Mouse (Mus musculus): Measurements from ENCODE around the gene Nab1. TPM values are rescaled to one million over a fixed set of nuclear protein-coding genes. Genes with fewer than 3 reads are reported as not detected.

The Nab1 gene
- polyA plus RNA-seq, 1 experiment from 2014 or later = 15.7 TPM

DNA sequence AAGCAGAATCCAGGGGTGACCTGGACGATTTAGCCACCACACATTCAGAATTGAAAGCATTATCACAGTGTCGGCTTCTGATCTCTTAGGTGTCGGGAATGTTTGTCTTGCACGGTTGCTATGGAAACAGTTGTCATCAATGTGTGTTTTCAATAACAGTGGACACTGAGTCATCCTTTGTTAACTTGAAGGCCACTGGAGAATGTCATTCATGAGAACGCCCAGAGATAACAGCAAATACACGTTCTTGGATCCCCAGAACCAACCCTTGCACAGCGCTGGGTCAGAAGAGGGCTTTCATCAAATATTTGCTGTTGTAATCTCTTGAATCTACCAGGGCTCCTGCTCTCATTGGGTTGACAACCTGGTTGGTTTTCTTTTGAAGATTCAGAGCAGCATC is 43.9 kb downstream of the Nab1 start:
- ATAC-seq (ENCODE audit: low FRiP score, low TSS enrichment) = no peak
- no peak overlapping the region for H3K9ac ChIP-seq (replicated peaks; ENCODE audit: low read length)
- peaks cover 5% of the 10 kb centered on the region; the same call in 1 of the 2 replicates for H3K36me3 ChIP-seq (ENCODE audit: insufficient read depth, low read length)
- H3K4me3 ChIP-seq (ENCODE audit: low read length) = no peak overlapping the region
- H3K27me3 ChIP-seq (ENCODE audit: insufficient read depth, low read length) = no peaks in the 10 kb centered on the region
- no peaks in the 10 kb centered on the region for H3K4me1 ChIP-seq (ENCODE audit: insufficient read depth, low read length)
- WGBS = 83% methylated on average over 7 of the region's 7 CpGs
- H3K4me2 ChIP-seq (replicated peaks; ENCODE audit: low read depth, low read length) = no peak overlapping the region
- no peak overlapping the region for H3K27ac ChIP-seq (ENCODE audit: low read length)
- no peaks in the 10 kb centered on the region for H3K9me3 ChIP-seq (ENCODE audit: low read length)

DNA sequence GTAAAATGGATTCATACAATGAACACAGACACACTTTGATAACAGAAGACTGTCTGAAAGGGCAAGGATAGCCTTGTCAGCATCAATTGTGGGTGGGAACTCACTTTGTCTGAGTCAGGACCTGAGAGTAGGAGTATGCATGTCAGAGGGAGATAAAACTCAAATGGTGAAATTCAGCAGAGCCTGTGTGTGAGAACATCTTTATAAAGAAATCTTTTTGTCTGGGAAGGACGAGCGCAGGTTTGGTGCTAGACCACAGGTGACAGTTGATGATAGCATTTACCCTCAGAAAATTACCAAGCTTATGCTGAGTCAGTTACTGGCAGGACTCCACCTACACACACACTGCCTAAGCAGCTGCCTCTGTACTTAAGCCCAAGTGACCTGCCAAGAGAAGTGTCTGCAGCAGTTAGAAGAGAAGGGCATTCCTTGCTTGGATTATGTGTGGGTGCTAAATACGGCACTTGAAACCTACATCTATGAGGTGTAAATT is 45.9 kb downstream of the Nab1 start:
- Histone ChIP-seq H3K27ac (ENCODE audit: low read length) (no peak overlapping the region), H3K9ac (replicated peaks; ENCODE audit: low read length) (no peak overlapping the region)
- WGBS = 91% methylated on average over 3 of the region's 3 CpGs

DNA sequence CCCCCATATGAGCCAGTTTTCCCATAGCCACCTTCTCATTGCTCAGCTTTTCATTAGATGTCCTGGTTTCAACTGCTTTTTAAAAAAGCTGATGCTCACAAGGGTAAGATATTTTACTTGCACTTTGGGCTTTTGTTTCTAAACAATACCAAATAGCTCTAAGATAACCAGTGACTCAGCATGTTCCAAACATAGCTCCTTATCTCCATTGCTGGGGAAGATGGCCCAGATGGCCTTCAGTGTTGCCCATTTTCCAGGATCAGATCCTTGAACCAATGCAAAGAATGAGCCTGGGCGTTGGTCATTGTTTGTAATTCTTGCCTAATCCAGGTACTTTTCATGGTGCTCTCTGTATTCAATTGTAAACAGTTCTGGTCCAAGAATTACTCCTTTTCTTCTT is 49.1 kb downstream of the Nab1 start:
- Histone ChIP-seq H3K9me3 (ENCODE audit: low read length) (no peaks in the 10 kb centered on the region), H3K9ac (replicated peaks; ENCODE audit: low read length) (no peak overlapping the region), H3K27me3 (ENCODE audit: insufficient read depth, low read length) (no peaks in the 10 kb centered on the region), H3K4me3 (ENCODE audit: low read length) (no peak overlapping the region), H3K4me2 (replicated peaks; ENCODE audit: low read depth, low read length) (no peak overlapping the region), H3K27ac (ENCODE audit: low read length) (no peak overlapping the region), H3K36me3 (ENCODE audit: insufficient read depth, low read length) (no peaks in the 10 kb centered on the region), H3K4me1 (ENCODE audit: insufficient read depth, low read length) (no peaks in the 10 kb centered on the region)
- no peak for ATAC-seq (ENCODE audit: low FRiP score, low TSS enrichment)
- WGBS = 76% methylated on average over 1 of the region's 1 CpGs

More for the DNA sequence above, 45.9 kb downstream of the Nab1 start:
- no peak overlapping the region for H3K4me2 ChIP-seq (replicated peaks; ENCODE audit: low read depth, low read length)
- H3K4me1 ChIP-seq (ENCODE audit: insufficient read depth, low read length) = no peaks in the 10 kb centered on the region
- no peaks in the 10 kb centered on the region for H3K27me3 ChIP-seq (ENCODE audit: insufficient read depth, low read length)
- no peaks in the 10 kb centered on the region for H3K9me3 ChIP-seq (ENCODE audit: low read length)
- no peak for ATAC-seq (ENCODE audit: low FRiP score, low TSS enrichment)
- H3K4me3 ChIP-seq (ENCODE audit: low read length) = no peak overlapping the region
- H3K36me3 ChIP-seq (ENCODE audit: insufficient read depth, low read length) = 0 out of 2 replicates have a peak, but pooled peaks cover 5% of the 10 kb centered on the region

DNA sequence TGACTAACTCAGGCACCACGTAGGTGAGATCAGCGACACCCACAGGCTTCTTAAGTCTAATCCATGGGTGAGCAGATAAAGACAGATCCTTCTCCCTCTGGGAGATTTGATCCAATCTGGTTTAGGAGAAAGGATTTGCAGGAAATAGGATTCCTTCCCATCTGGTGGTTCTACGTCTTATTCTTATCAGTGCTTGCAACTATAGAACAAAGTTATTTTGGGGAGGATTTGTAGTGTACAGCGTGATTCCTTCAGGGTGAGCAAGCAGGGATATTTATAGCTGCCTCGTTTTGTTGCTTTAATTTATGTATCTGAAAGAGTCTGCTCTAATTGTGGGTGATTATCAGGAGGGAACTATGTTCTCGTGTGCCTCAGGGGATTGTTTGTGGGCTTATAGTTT is 64.6 kb downstream of the Nab1 start:
- no peak overlapping the region for H3K4me2 ChIP-seq (replicated peaks; ENCODE audit: low read depth, low read length)
- ATAC-seq (ENCODE audit: low FRiP score, low TSS enrichment) = no peak
- H3K4me1 ChIP-seq (ENCODE audit: insufficient read depth, low read length) = no peaks in the 10 kb centered on the region
- no peaks in the 10 kb centered on the region for H3K9me3 ChIP-seq (ENCODE audit: low read length)
- H3K4me3 ChIP-seq (ENCODE audit: low read length) = no peak overlapping the region
- H3K27me3 ChIP-seq (ENCODE audit: insufficient read depth, low read length) = no peaks in the 10 kb centered on the region
- H3K9ac ChIP-seq (replicated peaks; ENCODE audit: low read length) = no peak overlapping the region
- H3K36me3 ChIP-seq (ENCODE audit: insufficient read depth, low read length) = no peaks in the 10 kb centered on the region
- no peak overlapping the region for H3K27ac ChIP-seq (ENCODE audit: low read length)
- 40% methylated on average over 6 of the region's 6 CpGs for WGBS

DNA sequence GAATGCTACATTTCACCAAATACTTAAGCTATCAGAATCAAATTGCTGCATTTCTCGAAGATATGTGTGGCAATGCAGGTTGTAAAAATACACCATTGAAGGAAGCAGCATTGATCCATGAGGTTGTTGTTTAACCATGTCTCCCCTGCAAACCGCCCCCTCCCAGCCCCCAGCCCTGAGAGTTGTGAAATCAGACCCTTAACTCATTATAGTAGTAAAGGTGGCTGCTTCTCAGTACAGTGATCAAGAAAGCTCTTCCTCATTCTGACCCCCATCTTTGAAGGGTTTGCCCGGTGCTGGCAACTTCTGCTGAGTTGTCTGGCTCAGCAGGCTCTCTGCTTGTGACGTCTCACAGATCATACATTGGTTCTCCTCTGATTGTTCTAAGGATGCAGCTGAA is 66.4 kb downstream of the Nab1 start:
- Histone ChIP-seq H3K9ac (replicated peaks; ENCODE audit: low read length) (no peak overlapping the region), H3K36me3 (ENCODE audit: insufficient read depth, low read length) (no peaks in the 10 kb centered on the region), H3K4me3 (ENCODE audit: low read length) (no peak overlapping the region), H3K27me3 (ENCODE audit: insufficient read depth, low read length) (no peaks in the 10 kb centered on the region), H3K4me1 (ENCODE audit: insufficient read depth, low read length) (no peaks in the 10 kb centered on the region), H3K27ac (ENCODE audit: low read length) (no peak overlapping the region), H3K9me3 (ENCODE audit: low read length) (no peaks in the 10 kb centered on the region), H3K4me2 (replicated peaks; ENCODE audit: low read depth, low read length) (no peak overlapping the region)
- 66% methylated on average over 4 of the region's 4 CpGs for WGBS
- ATAC-seq (ENCODE audit: low FRiP score, low TSS enrichment) = no peak

DNA sequence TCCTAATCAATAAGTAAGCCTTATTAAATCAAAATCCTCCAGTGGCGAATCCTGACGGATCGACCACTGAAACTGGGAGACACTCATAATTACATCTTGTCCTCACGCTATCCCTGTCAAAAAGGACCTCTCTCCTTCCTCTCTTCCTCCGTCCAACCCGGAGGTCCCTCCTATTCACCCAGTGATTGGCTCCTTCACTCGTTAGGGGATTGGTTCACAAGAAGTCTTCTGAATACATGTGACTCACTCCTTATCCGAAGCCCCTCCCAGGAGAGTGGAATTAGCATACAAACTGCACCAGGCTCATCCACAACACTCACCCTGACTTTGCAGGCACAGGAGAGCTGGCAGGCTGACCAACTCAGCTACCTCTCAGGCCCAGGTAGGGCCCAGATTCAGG is 68.7 kb downstream of the Nab1 start:
- no peak overlapping the region for H3K4me2 ChIP-seq (replicated peaks; ENCODE audit: low read depth, low read length)
- no peak overlapping the region for H3K9ac ChIP-seq (replicated peaks; ENCODE audit: low read length)
- no peaks in the 10 kb centered on the region for H3K27me3 ChIP-seq (ENCODE audit: insufficient read depth, low read length)
- no peaks in the 10 kb centered on the region for H3K4me1 ChIP-seq (ENCODE audit: insufficient read depth, low read length)
- H3K36me3 ChIP-seq (ENCODE audit: insufficient read depth, low read length) = no peaks in the 10 kb centered on the region
- no peak overlapping the region for H3K4me3 ChIP-seq (ENCODE audit: low read length)
- no peaks in the 10 kb centered on the region for H3K9me3 ChIP-seq (ENCODE audit: low read length)
- 86% methylated on average over 8 of the region's 8 CpGs for WGBS
- no peak for ATAC-seq (ENCODE audit: low FRiP score, low TSS enrichment)
- no peak overlapping the region for H3K27ac ChIP-seq (ENCODE audit: low read length)

DNA sequence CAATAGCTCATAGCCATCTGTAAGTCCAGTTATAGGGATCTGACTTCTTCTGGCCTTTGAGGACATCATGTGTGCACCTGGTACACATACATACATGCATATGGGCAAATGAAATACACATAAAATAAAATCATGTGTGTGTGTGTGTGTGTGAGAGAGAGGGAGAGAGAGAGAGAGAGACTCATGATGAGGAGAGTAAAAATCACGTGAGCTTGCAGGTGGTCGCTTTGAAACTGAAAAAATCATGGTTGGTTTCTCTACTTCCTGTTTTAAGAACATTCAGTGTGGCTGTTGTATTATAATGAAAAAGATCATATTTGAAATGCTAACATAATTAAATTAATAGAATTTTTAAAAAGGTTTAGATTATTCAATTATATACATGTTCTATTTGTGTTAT is 69.9 kb downstream of the Nab1 start:
- no peak overlapping the region for H3K27ac ChIP-seq (ENCODE audit: low read length)
- no peaks in the 10 kb centered on the region for H3K27me3 ChIP-seq (ENCODE audit: insufficient read depth, low read length)
- no peak overlapping the region for H3K4me3 ChIP-seq (ENCODE audit: low read length)
- no peak overlapping the region for H3K4me2 ChIP-seq (replicated peaks; ENCODE audit: low read depth, low read length)
- H3K9me3 ChIP-seq (ENCODE audit: low read length) = no peaks in the 10 kb centered on the region
- ATAC-seq (ENCODE audit: low FRiP score, low TSS enrichment) = no peak
- H3K9ac ChIP-seq (replicated peaks; ENCODE audit: low read length) = no peak overlapping the region
- no peaks in the 10 kb centered on the region for H3K4me1 ChIP-seq (ENCODE audit: insufficient read depth, low read length)
- no peaks in the 10 kb centered on the region for H3K36me3 ChIP-seq (ENCODE audit: insufficient read depth, low read length)
- 89% methylated on average over 2 of the region's 2 CpGs for WGBS

DNA sequence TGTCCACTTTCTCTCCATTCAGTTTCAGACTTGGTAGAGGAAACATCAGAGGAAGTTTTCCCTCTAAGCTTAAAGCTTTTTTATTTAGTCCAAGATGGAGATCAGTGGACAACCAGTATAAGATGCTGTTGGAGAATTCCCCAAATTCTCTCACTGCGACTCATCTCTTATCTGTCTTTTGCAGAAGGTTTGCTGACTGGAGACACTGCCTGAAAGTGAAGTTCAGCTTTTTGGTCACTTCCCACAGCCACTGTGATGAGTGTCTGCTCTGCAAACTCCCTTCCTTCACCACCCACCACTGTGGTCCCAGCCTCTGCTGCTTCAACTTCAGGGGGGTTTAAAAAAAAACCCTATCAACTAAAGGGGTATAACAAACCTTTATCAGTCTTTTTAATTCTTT is 70.4 kb downstream of the Nab1 start:
- WGBS = 80% methylated on average over 1 of the region's 1 CpGs
- ATAC-seq (ENCODE audit: low FRiP score, low TSS enrichment) = no peak
- no peak overlapping the region for H3K9ac ChIP-seq (replicated peaks; ENCODE audit: low read length)
- no peaks in the 10 kb centered on the region for H3K9me3 ChIP-seq (ENCODE audit: low read length)
- H3K4me3 ChIP-seq (ENCODE audit: low read length) = no peak overlapping the region
- H3K27me3 ChIP-seq (ENCODE audit: insufficient read depth, low read length) = no peaks in the 10 kb centered on the region
- H3K27ac ChIP-seq (ENCODE audit: low read length) = no peak overlapping the region
- no peak overlapping the region for H3K4me2 ChIP-seq (replicated peaks; ENCODE audit: low read depth, low read length)
- no peaks in the 10 kb centered on the region for H3K36me3 ChIP-seq (ENCODE audit: insufficient read depth, low read length)
- H3K4me1 ChIP-seq (ENCODE audit: insufficient read depth, low read length) = no peaks in the 10 kb centered on the region

DNA sequence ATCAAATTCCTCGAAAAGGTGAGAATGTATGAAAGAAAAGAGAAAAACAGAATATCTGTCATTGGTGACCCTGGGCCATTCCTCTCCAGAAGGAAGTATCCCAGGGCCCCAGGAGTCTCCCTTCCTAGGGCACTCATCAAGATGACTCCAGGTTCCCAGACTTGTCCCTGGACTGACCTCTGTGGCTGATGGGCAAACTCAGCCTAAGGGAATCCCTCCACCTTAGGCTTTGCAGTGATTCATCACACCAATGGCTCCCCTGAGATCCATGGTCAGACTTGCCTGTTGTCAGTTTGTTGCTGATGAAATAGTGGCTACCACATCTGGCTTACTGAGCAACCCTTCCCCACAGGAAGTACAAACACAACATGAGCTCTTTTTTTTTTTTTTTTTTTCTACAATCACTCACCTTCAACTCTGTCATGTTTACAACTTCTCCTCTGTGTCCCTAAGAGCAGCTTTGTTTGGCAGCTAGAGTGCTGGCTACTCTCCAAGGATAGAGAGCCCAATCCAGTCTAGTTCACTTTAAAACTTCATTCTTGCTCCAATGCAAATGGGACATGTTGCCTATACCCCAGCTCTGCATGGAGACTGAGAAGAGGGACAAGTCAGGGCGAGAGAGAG is 72.5 kb downstream of the Nab1 start:
- Histone ChIP-seq H3K9me3 (ENCODE audit: low read length) (no peaks in the 10 kb centered on the region), H3K27ac (ENCODE audit: low read length) (no peak overlapping the region), H3K4me3 (ENCODE audit: low read length) (no peak overlapping the region), H3K36me3 (ENCODE audit: insufficient read depth, low read length) (no peaks in the 10 kb centered on the region), H3K9ac (replicated peaks; ENCODE audit: low read length) (no peak overlapping the region), H3K4me1 (ENCODE audit: insufficient read depth, low read length) (no peaks in the 10 kb centered on the region), H3K4me2 (replicated peaks; ENCODE audit: low read depth, low read length) (no peak overlapping the region), H3K27me3 (ENCODE audit: insufficient read depth, low read length) (no peaks in the 10 kb centered on the region)
- no peak for ATAC-seq (ENCODE audit: low FRiP score, low TSS enrichment)
- 54% methylated on average over 2 of the region's 2 CpGs for WGBS

DNA sequence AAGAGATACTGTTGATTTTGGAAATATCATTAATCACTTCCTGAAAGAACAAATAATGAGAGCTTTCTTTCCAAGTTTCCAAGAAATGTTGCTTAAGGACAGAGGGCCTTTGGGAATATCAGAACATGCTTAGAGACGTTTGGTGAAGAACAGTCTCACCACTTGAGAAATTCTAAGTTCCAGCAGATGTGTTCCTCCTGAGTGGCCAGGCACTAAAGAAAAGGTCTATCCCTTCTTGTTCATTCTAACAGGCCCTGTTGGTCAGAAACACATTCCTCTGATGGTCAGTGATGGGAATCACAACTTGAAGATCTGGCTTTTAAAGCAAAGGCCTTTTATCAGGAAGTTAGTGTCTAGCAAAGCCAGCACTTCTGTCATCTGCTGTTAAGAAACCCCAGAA is 76.6 kb downstream of the Nab1 start:
- no peak overlapping the region for H3K9ac ChIP-seq (replicated peaks; ENCODE audit: low read length)
- H3K4me3 ChIP-seq (ENCODE audit: low read length) = no peak overlapping the region
- no peak overlapping the region for H3K4me2 ChIP-seq (replicated peaks; ENCODE audit: low read depth, low read length)
- no peaks in the 10 kb centered on the region for H3K4me1 ChIP-seq (ENCODE audit: insufficient read depth, low read length)
- no peaks in the 10 kb centered on the region for H3K9me3 ChIP-seq (ENCODE audit: low read length)
- ATAC-seq (ENCODE audit: low FRiP score, low TSS enrichment) = no peak
- WGBS = 59% methylated on average over 1 of the region's 1 CpGs
- H3K36me3 ChIP-seq (ENCODE audit: insufficient read depth, low read length) = no peaks in the 10 kb centered on the region
- H3K27ac ChIP-seq (ENCODE audit: low read length) = no peak overlapping the region
- no peaks in the 10 kb centered on the region for H3K27me3 ChIP-seq (ENCODE audit: insufficient read depth, low read length)

All from kidney, embryonic 16.5 days (tissue).